Mouse (Mus musculus) left cerebral cortex, postnatal 4 days (tissue): ENCODE measurements around the gene Ankrd35. TPM values are rescaled to one million over a fixed set of nuclear protein-coding genes. Genes with fewer than 3 reads are reported as not detected.
"Not testable (repeated sequence)": the region's sequence is repeated elsewhere in the genome, so short reads cannot be mapped to it uniquely, and the experiment has no call there.

Source experiments
- DNase-seq: peaks from one replicate; pipeline ENCODE4 v3.0.0-alpha.2; 2022
- intact Hi-C: fragments of 180-260 bp; cut with DNase I; formaldehyde crosslinking; loops from one replicate; pipeline ENCODE4 v1.15.1; 2025
- total RNA-seq, 2 experiments: library from RNA; stranded (reverse); gene quantifications; 2 replicates each; pipeline ENCODE4 v1.2.3; 2021

The Ankrd35 gene
- total RNA-seq: 1 to 10 TPM; 6.0 to 7.0 TPM

GRCm38 (mm10) chr3:96669727-96670468 is at the start of gene Ankrd35:
Ankrd35 (plus strand) TSS chr3:96670131.
- intact Hi-C loops: no loop called here
- DNase-seq: peak; percentile 77

- DNase-seq: no peak
- intact Hi-C loops: no loop called here
Measured at GRCm38 (mm10) chr3:96623201-96623600, 46.7 kb upstream of the Ankrd35 start.

- DNase-seq: peak; percentile 97
- intact Hi-C loops: loop anchor here (10.0 kb wide), 1 partner anchor 85 kb away; no protein-coding TSS in a partner anchor
Measured at GRCm38 (mm10) chr3:96629729-96630600, 40.0 kb upstream of the Ankrd35 start, which contains the start of gene Rbm8a. Rbm8a (plus strand) TSS chr3:96629933.

GRCm38 (mm10) chr3:96632058-96632457 is 37.9 kb upstream of the Ankrd35 start:
- intact Hi-C loops: loop anchor here (10.0 kb wide), 1 partner anchor 87 kb away; no protein-coding TSS in a partner anchor
- no peak for DNase-seq

GRCm38 (mm10) chr3:96634015-96634414 is 35.9 kb upstream of the Ankrd35 start:
- no peak for DNase-seq
- intact Hi-C loops: loop anchor here (10.0 kb wide), 1 partner anchor 89 kb away; no protein-coding TSS in a partner anchor

- DNase-seq: peak; percentile 82
- intact Hi-C loops: loop anchor here (5.0 to 10.0 kb wide), 2 partner anchors 33 to 90 kb away; partner anchors contain the start of gene Lix1l
Measured at GRCm38 (mm10) chr3:96634928-96635879, 34.7 kb upstream of the Ankrd35 start, which contains the start of the genes Pex11b and Gm42957. Pex11b (plus strand) TSS chr3:96635376. Gm42957 (plus strand) TSS chr3:96635474.

- DNase-seq: no peak
- intact Hi-C loops: loop anchor here (5.0 to 10.0 kb wide), 2 partner anchors 34 to 91 kb away; partner anchors contain the start of gene Lix1l
Measured at GRCm38 (mm10) chr3:96635906-96636305, 34.0 kb upstream of the Ankrd35 start.

- intact Hi-C loops: loop anchor here (5.0 to 10.0 kb wide), 2 partner anchors 34 to 92 kb away; partner anchors contain the start of gene Lix1l
- no peak for DNase-seq
Measured at GRCm38 (mm10) chr3:96636448-96636847, 33.5 kb upstream of the Ankrd35 start.

GRCm38 (mm10) chr3:96639219-96639618 is 30.7 kb upstream of the Ankrd35 start:
- peak; percentile 52 for DNase-seq
- intact Hi-C loops: loop anchor here (5.0 to 10.0 kb wide), 2 partner anchors 37 to 94 kb away; partner anchors contain the start of gene Lix1l

- intact Hi-C loops: no loop called here
- DNase-seq: peak; percentile 53
Measured at GRCm38 (mm10) chr3:96645018-96645649, 24.8 kb upstream of the Ankrd35 start, which contains the start of gene Itga10. Itga10 (plus strand) TSS chr3:96645584.

GRCm38 (mm10) chr3:96647365-96647764 is 22.6 kb upstream of the Ankrd35 start:
- intact Hi-C loops: no loop called here

GRCm38 (mm10) chr3:96660901-96661300 is 9.0 kb upstream of the Ankrd35 start:
- no peak for DNase-seq
- intact Hi-C loops: no loop called here

More at GRCm38 (mm10) chr3:96647365-96647764, 22.6 kb upstream of the Ankrd35 start:
- no peak for DNase-seq

- intact Hi-C loops: no loop called here
- no peak for DNase-seq
Measured at GRCm38 (mm10) chr3:96662731-96663316, 7.1 kb upstream of the Ankrd35 start.

GRCm38 (mm10) chr3:96663432-96664239 is 6.3 kb upstream of the Ankrd35 start:
- DNase-seq: peak; percentile 87
- intact Hi-C loops: no loop called here

GRCm38 (mm10) chr3:96665732-96666363 is 4.1 kb upstream of the Ankrd35 start:
- DNase-seq, intact Hi-C loops: not testable (repeated sequence)

- intact Hi-C loops: no loop called here
Measured at GRCm38 (mm10) chr3:96666916-96667315, 3.0 kb upstream of the Ankrd35 start.

GRCm38 (mm10) chr3:96667316-96667715 is 2.6 kb upstream of the Ankrd35 start:
- intact Hi-C loops: no loop called here
- no peak for DNase-seq

More at GRCm38 (mm10) chr3:96666916-96667315, 3.0 kb upstream of the Ankrd35 start:
- no peak for DNase-seq
